Comparison of ENCODE assay signal across 8 mouse cellular contexts in genomic region chr11:61957296-61957813, GRCm38 (mm10). TPM values are rescaled to one million over a fixed set of nuclear protein-coding genes. Genes with fewer than 3 reads are reported as not detected.
DNase-seq lines count a peak whose midpoint lies in the region; ATAC-seq and TF ChIP-seq lines count a peak whose summit lies in the region.

No protein-coding gene starts in this region.

- no peaks in the 10 kb centered on the region for H3K9me3 ChIP-seq in hindbrain, embryonic 14.5 days (ENCODE audit: control insufficient read depth, low read length)

- H3K4me3 ChIP-seq in layer of hippocampus, adult 2 months, result peak overlapping the region; percentile 75
- peak overlapping the region; percentile 96 for H3K4me3 ChIP-seq in cortical plate, adult 2 months (ENCODE audit: insufficient read depth, low read length)
- H3K4me3 ChIP-seq in hindbrain, embryonic 14.5 days (replicated peaks; ENCODE audit: low read length), result peak overlapping the region; percentile 65

- H3K4me1 ChIP-seq in cortical plate, adult 2 months (ENCODE audit: control insufficient read depth, insufficient read depth, low read length), result peaks cover 1% of the 10 kb centered on the region; the same call in 1 of the 2 replicates
- 0 out of 2 replicates have a peak, but pooled peaks cover 3% of the 10 kb centered on the region for H3K4me1 ChIP-seq in hindbrain, embryonic 14.5 days (replicated peaks; ENCODE audit: control insufficient read depth, insufficient read depth, low read length)

- peak; percentile 74 for TF ChIP-seq CTCF in layer of hippocampus, adult 2 months (conservative IDR thresholded peaks at IDR 0.05)
- TF ChIP-seq CTCF in cortical plate, adult 2 months (IDR thresholded peaks at IDR 0.05; ENCODE audit: extremely low read depth, insufficient read depth, low read length), result peak; percentile 17; the same call in 1 of the 2 replicates

- no peak for TF ChIP-seq POLR2A in cortical plate, adult 2 months (IDR thresholded peaks at IDR 0.05; ENCODE audit: extremely low read depth, insufficient read depth, low read length)

- DNase-seq in layer of hippocampus, adult 2 months (ENCODE audit: low spot score in 2 of 2), result peak in 1 of 2 experiments; percentile 36
- no peak for DNase-seq in layer of hippocampus, adult 8-10 months (ENCODE audit: low spot score in 2 of 2)
- peak; percentile 98 for DNase-seq in MEL-GATA-1-ER (ENCODE audit: extremely low read depth, low read depth)
- peak; percentile 55 for DNase-seq in hindbrain, embryonic 14.5 days (ENCODE audit: low spot score)
- peak; percentile 26 for DNase-seq in mesoderm, embryonic 11.5 days (ENCODE audit: low read depth, low spot score)
- DNase-seq in urinary bladder, adult 2 months (ENCODE audit: low spot score), result no peak
- no peak for DNase-seq in lung, postnatal 36 days

- H3K36me3 ChIP-seq in hindbrain, embryonic 14.5 days (replicated peaks; ENCODE audit: control insufficient read depth, insufficient read depth), result no peaks in the 10 kb centered on the region

- ATAC-seq in hindbrain, embryonic 14.5 days (ENCODE audit: low FRiP score), result no peak

- peak overlapping the region; percentile 95 for H3K27ac ChIP-seq in layer of hippocampus, adult 2 months
- peak overlapping the region; percentile 90 for H3K27ac ChIP-seq in cortical plate, adult 2 months (ENCODE audit: insufficient read depth, low read length)
- no peak overlapping the region for H3K27ac ChIP-seq in hindbrain, embryonic 14.5 days

- 4% methylated on average over 25 of the region's 25 CpGs for WGBS in hindbrain, embryonic 14.5 days

- H3K4me2 ChIP-seq in hindbrain, embryonic 14.5 days (replicated peaks), result peak overlapping the region; percentile 97

- H3K9ac ChIP-seq in hindbrain, embryonic 14.5 days, result peak overlapping the region; percentile 66; the same call in 1 of the 2 replicates

- peaks cover 23% of the 10 kb centered on the region for H3K27me3 ChIP-seq in hindbrain, embryonic 14.5 days (ENCODE audit: control insufficient read depth, insufficient read depth, low read length)

RNA-seq across cellular contexts. Expression of gene Specc1, which starts 0.8 kb away (rescaled TPM):
- 10 to 100 TPM; 85.8 to 91.6 TPM for total RNA-seq in layer of hippocampus, adult 2 months (2021)
- total RNA-seq in layer of hippocampus, adult 8-10 months (2022), result 100 to 1,000 TPM in 1 of 4 experiments, 10 to 100 TPM in 3; 72.3 to 103 (median 91.0) TPM
- 42.8 and 43.2 TPM in 2 replicates for polyA plus RNA-seq in cortical plate, adult 2 months (2012; rRNA removed)
- polyA plus RNA-seq in hindbrain, embryonic 14.5 days (2014; fragmentation: Nextera tagmentation; extraction: Ambion mirVana), result 11.5 TPM in 2 replicates
- polyA plus RNA-seq in urinary bladder, adult 2 months (2012; rRNA removed), result 8.7 and 10.3 TPM in 2 replicates

RNA-seq across cellular contexts. Expression of gene Akap10, which starts 27.3 kb away (rescaled TPM):
- total RNA-seq in layer of hippocampus, adult 2 months (2021), result 10 to 100 TPM; 32.7 to 37.0 TPM
- total RNA-seq in layer of hippocampus, adult 8-10 months (2022), result 10 to 100 TPM; 29.5 to 39.3 (median 34.1) TPM
- 13.7 and 14.2 TPM in 2 replicates for polyA plus RNA-seq in cortical plate, adult 2 months (2012; rRNA removed)
- 14.2 and 14.4 TPM in 2 replicates for polyA plus RNA-seq in hindbrain, embryonic 14.5 days (2014; fragmentation: Nextera tagmentation; extraction: Ambion mirVana)
- 17.9 and 18.5 TPM in 2 replicates for polyA plus RNA-seq in urinary bladder, adult 2 months (2012; rRNA removed)

Comparison
In these comparisons a context has a peak if more than half of its experiments do, and no peak if none do; other contexts are left out.
1. DNase-seq: peak in MEL-GATA-1-ER (single experiment), hindbrain, embryonic 14.5 days (single experiment) and mesoderm, embryonic 11.5 days (single experiment); none in layer of hippocampus, adult 8-10 months (0 of 2), urinary bladder, adult 2 months (single experiment) and lung, postnatal 36 days (single experiment).
2. Peak in every context shown above with its lines, with median percentiles within 50 percentile points of each other: H3K4me3 ChIP-seq.